ENCODE assay signal across 14 mouse cellular contexts in genomic region chr12:6638761-6639281, GRCm38 (mm10).
DNase-seq lines count a peak whose midpoint lies in the region; TF ChIP-seq lines count a peak whose summit lies in the region.
"Had no signal": no experiment of that assay in that cellular context is flagged by ENCODE, and none has a peak within 500 bp of the region (broad histone marks: within the 10 kb centered on the region; RNA-seq: fewer than 3 reads in every experiment).

No protein-coding gene starts in this region.

- H3K27ac ChIP-seq in layer of hippocampus, adult 2 months: peak overlapping the region; percentile 65
- H3K27ac ChIP-seq: midbrain, embryonic 13.5 days had no signal

- intact Hi-C loops in left cerebral cortex, postnatal 10 days (cut with DNase I): no loop called here

- TF ChIP-seq CTCF in layer of hippocampus, adult 2 months (conservative IDR thresholded peaks at IDR 0.05): no peak

- H3K4me3 ChIP-seq in layer of hippocampus, adult 2 months: no peak overlapping the region
- H3K4me3 ChIP-seq: midbrain, embryonic 13.5 days had no signal

- DNase-seq in retina, postnatal 1 day: peak; percentile 13
- DNase-seq in retina, embryonic 14.5 days (ENCODE audit: low spot score): no peak
- DNase-seq in layer of hippocampus, adult 2 months (ENCODE audit: low spot score in 2 of 2): peak; percentile 75 to 83
- peak; percentile 60 to 81 for DNase-seq in left cerebral cortex, postnatal 10 days (ENCODE audit: extremely low spot score in 1 of 2, low spot score in 2 of 2)
- DNase-seq in kidney, adult 11 months: no peak
- no peak for DNase-seq in thymus, postnatal 36 days
- DNase-seq in kidney, adult 18-20 months: no peak
- DNase-seq in urinary bladder, adult 2 months (ENCODE audit: low spot score): no peak
- DNase-seq: adrenal gland, postnatal 14 days; cerebellum, adult 18-20 months; heart, postnatal 36 days; kidney, adult 2 months; thymus, postnatal 25 days had no signal

Comparison
In these comparisons a context has a peak if more than half of its experiments do, and no peak if none do; other contexts are left out.
1. DNase-seq: peak in retina, postnatal 1 day (single experiment), layer of hippocampus, adult 2 months (2 of 2) and left cerebral cortex, postnatal 10 days (2 of 2); none in retina, embryonic 14.5 days (single experiment), kidney, adult 11 months (single experiment), thymus, postnatal 36 days (0 of 2), kidney, adult 18-20 months (single experiment) and urinary bladder, adult 2 months (single experiment).